Mouse (Mus musculus) olfactory bulb, adult 2 months (tissue): ENCODE data around the gene Cldnd2. TPM values are rescaled to one million over a fixed set of nuclear protein-coding genes. Genes with fewer than 3 reads are reported as not detected.

ENCODE experiments used
- H3K27ac ChIP-seq: fragments of 200-500 bp; 2 replicates; pipeline ENCODE4 v1.5.1; 2012; ENCODE audit warnings: low read depth, low read length; ENCODE audit not compliant: insufficient read depth
- H3K4me1 ChIP-seq: fragments of 200-500 bp; 2 replicates; pipeline ENCODE4 v1.6.1; 2012; ENCODE audit warnings: low read length; ENCODE audit not compliant: control insufficient read depth, insufficient read depth
- H3K4me3 ChIP-seq: fragments of 200-500 bp; 2 replicates; pipeline ENCODE4 v1.5.1; 2012; ENCODE audit warnings: mild to moderate bottlenecking, low read depth, low read length, moderate library complexity; ENCODE audit not compliant: insufficient read depth
- CTCF ChIP-seq: fragments of 200-500 bp; IDR thresholded peaks from 2 replicates; pipeline ENCODE4 v1.5.1; 2012; ENCODE audit warnings: low read depth, mild to moderate bottlenecking, low read length, moderate library complexity; ENCODE audit not compliant: insufficient read depth
- POLR2A ChIP-seq: fragments of 200-500 bp; IDR thresholded peaks from 2 replicates; pipeline ENCODE4 v1.6.1; 2012; ENCODE audit warnings: mild to moderate bottlenecking, low read depth, low read length, moderate library complexity; ENCODE audit not compliant: insufficient read depth
- WGBS: fragments of 180-500 bp; shearing (Covaris S2); methylation state at CpG from one replicate; pipeline ENCODE4 v1.1.7; 2018; 5-methylcytosine and 5-hydroxymethylcytosine counted together
- polyA plus RNA-seq: library from polyadenylated mRNA; stranded (reverse); fragments of >200 nt; gene quantifications from 2 replicates; pipeline ENCODE4 v1.2.4, GENCODE M21; 2012; ENCODE audit warnings: low replicate concordance; ENCODE audit not compliant: missing spikeins, insufficient read depth, insufficient read length

The Cldnd2 gene
- polyA plus RNA-seq, 1 experiment: not detected

- Histone ChIP-seq H3K4me3 (no peak overlapping the region), H3K4me1 (no peaks in the 10 kb centered on the region), H3K27ac (no peak overlapping the region)
- WGBS: 88% methylated on average over 6 of the region's 6 CpGs
- TF ChIP-seq POLR2A: no peak
- TF ChIP-seq CTCF: no peak
Observed at GRCm38 (mm10) chr7:43454371-43454770, 13.8 kb downstream of the Cldnd2 start.

GRCm38 (mm10) chr7:43462851-43463250 lies 22.3 kb downstream of the Cldnd2 start, which contains the start of gene Vsig10l:
TSS of gene Vsig10l (plus strand) at chr7:43463151.
- Histone ChIP-seq H3K27ac (no peak within 1 kb of the TSS), H3K4me3 (no peak within 1 kb of the TSS), H3K4me1 (peaks cover 20% of the 10 kb centered on the region)
- WGBS: 76% methylated on average over 4 of the region's 4 CpGs
- TF ChIP-seq CTCF (no peak), POLR2A (no peak)

GRCm38 (mm10) chr7:43463976-43464375 lies 23.4 kb downstream of the Cldnd2 start:
- TF ChIP-seq POLR2A (no peak), CTCF (no peak)
- Histone ChIP-seq H3K4me3 (no peak overlapping the region), H3K27ac (no peak overlapping the region), H3K4me1 (peaks cover 20% of the 10 kb centered on the region)
- 89% methylated on average over 7 of the region's 7 CpGs for WGBS

GRCm38 (mm10) chr7:43464864-43465343 lies 24.3 kb downstream of the Cldnd2 start:
- Histone ChIP-seq H3K27ac (no peak overlapping the region), H3K4me3 (peak overlapping the region; percentile 46), H3K4me1 (peaks cover 20% of the 10 kb centered on the region)
- 15% methylated on average over 35 of the region's 35 CpGs for WGBS
- TF ChIP-seq CTCF (no peak), POLR2A (no peak)

GRCm38 (mm10) chr7:43465344-43466098 lies 24.9 kb downstream of the Cldnd2 start:
- TF ChIP-seq CTCF (no peak), POLR2A (no peak)
- under 1% methylated on average over 33 of the region's 33 CpGs for WGBS
- H3K4me1 ChIP-seq: peaks cover 20% of the 10 kb centered on the region
- no peak overlapping the region for H3K27ac ChIP-seq
- peak overlapping the region; percentile 46 for H3K4me3 ChIP-seq

GRCm38 (mm10) chr7:43466099-43466694 lies 25.6 kb downstream of the Cldnd2 start:
- peaks cover 20% of the 10 kb centered on the region for H3K4me1 ChIP-seq
- 1% methylated on average over 33 of the region's 33 CpGs for WGBS
- peak overlapping the region; percentile 46 for H3K4me3 ChIP-seq
- H3K27ac ChIP-seq: no peak overlapping the region
- TF ChIP-seq CTCF: peak; percentile 78
- no peak for TF ChIP-seq POLR2A

- H3K4me1 ChIP-seq: peaks cover 14% of the 10 kb centered on the region
- 45% methylated on average over 8 of the region's 8 CpGs for WGBS
- no peak overlapping the region for H3K27ac ChIP-seq
- H3K4me3 ChIP-seq: no peak overlapping the region
- TF ChIP-seq POLR2A (no peak), CTCF (no peak)
Observed at GRCm38 (mm10) chr7:43470373-43470772, 29.8 kb downstream of the Cldnd2 start.

- H3K27ac ChIP-seq: no peak overlapping the region
- 53% methylated on average over 23 of the region's 23 CpGs for WGBS
- peaks cover 36% of the 10 kb centered on the region for H3K4me1 ChIP-seq
- no peak overlapping the region for H3K4me3 ChIP-seq
- TF ChIP-seq POLR2A: no peak
- TF ChIP-seq CTCF: no peak
Observed at GRCm38 (mm10) chr7:43475706-43476105, 35.1 kb downstream of the Cldnd2 start.

- TF ChIP-seq CTCF (no peak), POLR2A (no peak)
- Histone ChIP-seq H3K4me1 (peaks cover 37% of the 10 kb centered on the region), H3K27ac (no peak overlapping the region), H3K4me3 (no peak overlapping the region)
- WGBS: 54% methylated on average over 13 of the region's 13 CpGs
Observed at GRCm38 (mm10) chr7:43476376-43476775, 35.8 kb downstream of the Cldnd2 start.
